Mouse (Mus musculus): ENCODE measurements at regions not wholly inside any gene's neighbourhood (a gene's known extent, or its start where the extent isn't known, plus 50 kb on each side); places are given as distances from the start of the nearest gene placed in this dataset.
A peak's percentile ranks its signal among the peaks of the same experiment; 100 is the strongest.

DNA sequence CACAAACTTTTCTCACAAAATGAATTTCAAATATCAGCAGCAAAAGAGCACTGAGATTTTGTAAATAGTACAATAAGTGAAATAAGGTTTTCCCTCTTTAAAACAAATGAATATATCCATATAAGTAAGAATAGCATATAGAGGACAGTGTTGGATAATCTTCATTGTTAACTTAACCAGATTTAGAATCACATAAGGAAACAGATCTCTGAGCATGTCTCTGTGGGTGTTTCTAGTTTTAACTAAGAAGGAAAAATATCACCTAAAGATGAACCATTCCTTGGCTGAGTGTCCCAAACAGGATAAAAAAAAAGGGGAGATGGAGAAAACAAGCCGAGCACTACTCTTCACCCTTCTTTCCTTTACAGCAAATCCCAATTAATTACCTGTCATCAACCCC is 690.4 kb upstream of the Msl3l2 start:
- H3K9ac ChIP-seq (ENCODE audit: low read depth, low read length, severe bottlenecking), result no peak overlapping the region
- no peaks in the 10 kb centered on the region for H3K4me1 ChIP-seq (ENCODE audit: control insufficient read depth, insufficient read depth, low read length)
- no peaks in the 10 kb centered on the region for H3K9me3 ChIP-seq (ENCODE audit: control insufficient read depth, low read length)
- ATAC-seq (ENCODE audit: low FRiP score, low read depth), result no peak
- no peaks in the 10 kb centered on the region for H3K36me3 ChIP-seq (ENCODE audit: control insufficient read depth, insufficient read depth, low read length)
- no peak for TF ChIP-seq POLR2A (IDR thresholded peaks at IDR 0.05; ENCODE audit: borderline replicate concordance, extremely low read depth, insufficient read depth, insufficient read length)
- no peak overlapping the region for H3K4me3 ChIP-seq (replicated peaks; ENCODE audit: low read length)
- H3K4me2 ChIP-seq (replicated peaks; ENCODE audit: low read depth, low read length, severe bottlenecking), result no peak overlapping the region
- 55% methylated on average over 1 of the region's 1 CpGs for WGBS
- no peak overlapping the region for H3K27ac ChIP-seq (replicated peaks; ENCODE audit: low read depth, low read length)
- no peak for DNase-seq (ENCODE audit: low spot score)
- no peaks in the 10 kb centered on the region for H3K27me3 ChIP-seq (ENCODE audit: control insufficient read depth, insufficient read depth, low read length)

DNA sequence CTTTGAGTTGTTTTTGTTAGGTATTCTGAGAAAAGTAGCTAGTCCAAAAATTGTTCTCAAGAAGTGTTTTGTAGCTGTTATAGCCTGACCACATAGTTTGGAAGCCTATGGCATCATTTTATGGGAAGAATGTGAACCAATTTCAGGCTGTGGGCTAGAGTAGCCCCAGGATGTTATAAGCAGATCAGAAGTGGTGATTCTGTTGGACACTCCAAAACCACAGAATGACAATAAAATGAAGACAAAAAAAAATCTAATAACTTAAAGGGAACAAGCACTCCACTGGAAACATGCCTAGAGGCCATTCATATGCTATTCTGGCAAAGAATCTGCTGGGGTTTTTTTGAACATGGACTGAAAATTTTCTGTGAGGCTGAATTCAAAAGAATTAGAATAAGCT is 689.9 kb upstream of the Msl3l2 start:
- TF ChIP-seq POLR2A (IDR thresholded peaks at IDR 0.05; ENCODE audit: borderline replicate concordance, extremely low read depth, insufficient read depth, insufficient read length), result no peak
- no peaks in the 10 kb centered on the region for H3K36me3 ChIP-seq (ENCODE audit: control insufficient read depth, insufficient read depth, low read length)
- no peak overlapping the region for H3K4me3 ChIP-seq (replicated peaks; ENCODE audit: low read length)
- ATAC-seq (ENCODE audit: low FRiP score, low read depth) (no peak), DNase-seq (ENCODE audit: low spot score) (peak; percentile 54)
- no peaks in the 10 kb centered on the region for H3K27me3 ChIP-seq (ENCODE audit: control insufficient read depth, insufficient read depth, low read length)
- no peak overlapping the region for H3K27ac ChIP-seq (replicated peaks; ENCODE audit: low read depth, low read length)
- no peaks in the 10 kb centered on the region for H3K9me3 ChIP-seq (ENCODE audit: control insufficient read depth, low read length)
- no peak overlapping the region for H3K9ac ChIP-seq (ENCODE audit: low read depth, low read length, severe bottlenecking)
- H3K4me2 ChIP-seq (replicated peaks; ENCODE audit: low read depth, low read length, severe bottlenecking), result no peak overlapping the region
- no peaks in the 10 kb centered on the region for H3K4me1 ChIP-seq (ENCODE audit: control insufficient read depth, insufficient read depth, low read length)

DNA sequence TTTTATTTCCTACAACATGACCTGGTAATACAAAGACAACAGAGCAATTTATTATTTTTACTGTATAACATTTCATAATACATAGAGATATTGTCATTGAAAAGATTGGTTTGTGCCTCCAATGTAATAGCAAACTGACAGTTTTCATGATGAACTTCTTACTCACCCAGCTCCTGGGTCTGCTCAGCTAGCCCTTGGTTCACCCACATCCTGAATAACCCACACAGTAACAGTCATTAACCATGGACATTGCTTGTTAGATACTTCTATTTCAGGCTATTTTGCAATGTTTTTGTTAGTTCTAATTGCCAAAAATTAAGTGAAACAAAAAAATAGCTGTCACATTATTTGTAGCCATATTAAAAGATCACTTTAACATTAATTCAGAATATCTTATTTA is 684.3 kb upstream of the Msl3l2 start:
- Histone ChIP-seq H3K27me3 (ENCODE audit: control insufficient read depth, insufficient read depth, low read length) (no peaks in the 10 kb centered on the region), H3K4me1 (ENCODE audit: control insufficient read depth, insufficient read depth, low read length) (no peaks in the 10 kb centered on the region), H3K9me3 (ENCODE audit: control insufficient read depth, low read length) (no peaks in the 10 kb centered on the region), H3K36me3 (ENCODE audit: control insufficient read depth, insufficient read depth, low read length) (no peaks in the 10 kb centered on the region), H3K4me2 (replicated peaks; ENCODE audit: low read depth, low read length, severe bottlenecking) (no peak overlapping the region), H3K27ac (replicated peaks; ENCODE audit: low read depth, low read length) (no peak overlapping the region), H3K4me3 (replicated peaks; ENCODE audit: low read length) (no peak overlapping the region), H3K9ac (ENCODE audit: low read depth, low read length, severe bottlenecking) (no peak overlapping the region)
- ATAC-seq (ENCODE audit: low FRiP score, low read depth) (no peak), DNase-seq (ENCODE audit: low spot score) (no peak)
- no peak for TF ChIP-seq POLR2A (IDR thresholded peaks at IDR 0.05; ENCODE audit: borderline replicate concordance, extremely low read depth, insufficient read depth, insufficient read length)

DNA sequence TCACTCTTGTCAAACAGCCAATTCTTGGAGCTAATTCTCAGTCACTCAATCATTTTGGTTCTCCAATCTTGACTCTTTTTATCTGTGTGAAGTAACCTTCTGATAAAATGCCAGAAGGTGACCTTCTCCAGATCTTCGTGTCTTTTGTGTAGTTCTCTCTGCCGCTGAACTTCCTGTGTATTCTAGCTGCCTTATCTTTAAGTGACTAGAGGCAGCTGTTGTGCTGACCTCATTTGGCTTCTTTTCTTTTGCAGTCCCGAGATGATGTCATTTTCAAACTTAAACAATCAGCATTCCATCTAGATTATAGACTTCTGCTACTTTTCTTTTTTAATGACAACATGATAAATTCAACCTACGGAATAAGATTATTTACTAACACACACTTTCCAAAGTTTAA is 681.8 kb upstream of the Msl3l2 start:
- DNase-seq (ENCODE audit: low spot score), result peak; percentile 26
- no peak overlapping the region for H3K4me3 ChIP-seq (replicated peaks; ENCODE audit: low read length)
- no peak for TF ChIP-seq POLR2A (IDR thresholded peaks at IDR 0.05; ENCODE audit: borderline replicate concordance, extremely low read depth, insufficient read depth, insufficient read length)
- H3K9me3 ChIP-seq (ENCODE audit: control insufficient read depth, low read length), result no peaks in the 10 kb centered on the region
- H3K36me3 ChIP-seq (ENCODE audit: control insufficient read depth, insufficient read depth, low read length), result no peaks in the 10 kb centered on the region
- no peak for ATAC-seq (ENCODE audit: low FRiP score, low read depth)
- WGBS, result 71% methylated on average over 4 of the region's 4 CpGs
- H3K4me2 ChIP-seq (replicated peaks; ENCODE audit: low read depth, low read length, severe bottlenecking), result no peak overlapping the region
- no peak overlapping the region for H3K27ac ChIP-seq (replicated peaks; ENCODE audit: low read depth, low read length)
- no peaks in the 10 kb centered on the region for H3K4me1 ChIP-seq (ENCODE audit: control insufficient read depth, insufficient read depth, low read length)
- H3K27me3 ChIP-seq (ENCODE audit: control insufficient read depth, insufficient read depth, low read length), result no peaks in the 10 kb centered on the region
- H3K9ac ChIP-seq (ENCODE audit: low read depth, low read length, severe bottlenecking), result no peak overlapping the region
